Mouse (Mus musculus) kidney, embryonic 16.5 days (tissue): ENCODE measurements around the gene Hcst. TPM values are rescaled to one million over a fixed set of nuclear protein-coding genes. Genes with fewer than 3 reads are reported as not detected.

Experiments used
- ATAC-seq: fragments of 200-750 bp; cut with Nextera tagmentation; 2 replicates; pipeline ENCODE4 v1.8.0; 2017; ENCODE audit warnings: moderate TSS enrichment; ENCODE audit not compliant: low FRiP score, low TSS enrichment
- H3K27ac ChIP-seq: fragments of 300-500 bp; sonication (generic); 2 replicates; pipeline ENCODE4 v1.5.1; 2014; ENCODE audit warnings: low read length
- H3K27me3 ChIP-seq: fragments of 300-500 bp; sonication (generic); 2 replicates; pipeline ENCODE4 v1.6.1; 2014; ENCODE audit warnings: low read length, control low read depth, mixed read lengths; ENCODE audit not compliant: insufficient read depth
- H3K36me3 ChIP-seq: fragments of 300-500 bp; sonication (generic); 2 replicates; pipeline ENCODE4 v1.6.1; 2014; ENCODE audit warnings: low read length, control low read depth, mixed read lengths; ENCODE audit not compliant: insufficient read depth
- H3K4me1 ChIP-seq: fragments of 300-500 bp; sonication (generic); 2 replicates; pipeline ENCODE4 v1.6.1; 2014; ENCODE audit warnings: low read length, control low read depth, mixed read lengths; ENCODE audit not compliant: insufficient read depth
- H3K4me2 ChIP-seq: fragments of 300-500 bp; sonication (generic); replicated peaks from 2 replicates; pipeline ENCODE4 v1.6.1; 2014; ENCODE audit warnings: low read depth, low read length
- H3K4me3 ChIP-seq: fragments of 300-500 bp; sonication (generic); 2 replicates; pipeline ENCODE4 v1.5.1; 2014; ENCODE audit warnings: mild to moderate bottlenecking, low read length
- H3K9ac ChIP-seq: fragments of 300-500 bp; sonication (generic); replicated peaks from 2 replicates; pipeline ENCODE4 v1.6.1; 2014; ENCODE audit warnings: low read length
- H3K9me3 ChIP-seq: fragments of 300-500 bp; sonication (generic); 2 replicates; pipeline ENCODE4 v1.6.1; 2016; ENCODE audit warnings: low read length, control low read depth
- WGBS: fragments of 180-500 bp; shearing (Covaris S2); extraction: QIAGEN DNeasy Blood & Tissue Kit; methylation state at CpG from one replicate; pipeline ENCODE4 v1.1.7; 2014; 5-methylcytosine and 5-hydroxymethylcytosine counted together
- polyA plus RNA-seq: library from polyadenylated mRNA; unstranded; fragments of >200 nt; fragmentation: Nextera tagmentation; extraction: Ambion mirVana; gene quantifications from 2 replicates; pipeline ENCODE4 v1.2.1, GENCODE M21; 2015

The Hcst gene
- 0.63 and 0.84 TPM in 2 replicates for polyA plus RNA-seq

DNA sequence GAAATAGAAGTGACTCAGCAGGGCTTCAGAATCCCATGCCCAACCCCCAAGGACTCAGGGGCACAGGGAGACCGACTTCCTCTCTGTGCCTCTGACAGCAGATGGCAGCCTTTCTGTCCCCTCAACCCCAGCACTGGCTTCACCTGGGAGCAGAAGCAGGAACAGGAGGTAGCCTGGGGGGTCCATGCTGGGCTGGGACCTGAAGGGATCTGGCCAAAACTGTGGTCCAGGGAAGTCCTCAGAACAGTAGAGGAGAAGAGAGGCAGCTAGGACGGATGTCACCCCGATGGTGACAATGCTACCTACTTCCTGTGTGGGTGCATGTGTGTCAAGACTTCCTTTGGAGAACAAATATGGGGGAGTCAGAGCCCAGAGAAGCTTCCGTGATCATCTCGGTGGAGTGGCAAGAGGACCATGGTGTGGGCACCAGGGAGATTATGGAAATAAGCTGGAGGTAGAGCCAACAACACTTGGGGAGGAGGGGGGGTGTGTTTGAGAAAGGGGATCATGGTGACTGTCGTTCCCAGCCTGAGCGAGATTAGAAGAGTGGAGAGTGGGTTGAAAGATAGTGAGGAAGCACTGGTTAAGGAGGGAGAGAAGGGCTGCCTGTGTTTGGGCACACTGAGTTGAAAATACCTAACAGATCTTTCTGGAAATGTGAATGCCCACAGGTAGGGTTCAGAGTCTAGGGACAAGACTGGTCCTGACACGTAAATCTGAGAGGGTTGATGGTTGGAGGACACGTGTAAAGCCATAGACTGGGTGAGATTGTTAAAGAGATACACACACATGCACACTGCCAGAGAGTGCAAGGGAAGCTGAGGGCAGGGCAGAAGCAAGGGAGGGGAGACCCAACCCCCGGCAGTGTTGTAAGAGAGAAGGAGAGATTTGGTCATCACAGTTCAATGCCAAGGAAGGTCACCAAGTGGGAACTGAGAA is at the start of gene Hcst:
Gene Hcst (minus strand): TSS at position 294 of the 939 bp plus-strand sequence.
- ATAC-seq: no peak
- peaks cover 8% of the 10 kb centered on the region; the same call in 1 of the 2 replicates for H3K9me3 ChIP-seq
- WGBS: 69% methylated on average over 10 of the region's 10 CpGs
- H3K27ac ChIP-seq: no peak within 1 kb of the TSS
- H3K9ac ChIP-seq: no peak within 1 kb of the TSS
- H3K4me2 ChIP-seq: no peak within 1 kb of the TSS
- H3K4me1 ChIP-seq: peaks cover 17% of the 10 kb centered on the region
- H3K27me3 ChIP-seq: no peaks in the 10 kb centered on the region
- no peaks in the 10 kb centered on the region for H3K36me3 ChIP-seq
- no peak within 1 kb of the TSS for H3K4me3 ChIP-seq

DNA sequence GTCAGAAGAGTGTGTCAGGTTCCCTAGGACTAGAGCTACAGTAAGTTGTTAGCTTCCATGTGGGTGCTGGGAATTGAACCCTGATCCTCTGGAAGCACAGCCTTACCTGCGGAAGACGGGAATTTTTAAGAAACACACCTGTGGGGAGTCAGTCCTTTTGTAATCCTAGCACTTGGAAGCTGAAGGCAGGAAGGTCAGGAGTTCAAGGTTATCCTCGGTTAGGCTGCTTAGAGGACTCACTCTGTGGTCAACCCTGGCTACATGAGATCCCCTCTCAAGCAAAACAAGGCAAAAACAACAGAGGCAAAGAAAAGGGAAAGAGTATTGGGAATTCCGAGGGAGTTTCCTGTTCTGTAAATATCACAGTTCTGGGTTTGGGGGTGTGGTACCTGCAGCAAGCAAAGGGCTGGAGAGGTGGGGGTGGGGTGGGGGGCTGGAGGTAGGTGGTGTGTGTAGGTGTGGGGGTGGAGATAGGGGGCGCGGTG is 45.2 kb upstream of the Hcst start:
- Histone ChIP-seq H3K9ac (no peak overlapping the region), H3K36me3 (no peaks in the 10 kb centered on the region), H3K9me3 (no peaks in the 10 kb centered on the region), H3K27ac (no peak overlapping the region), H3K4me2 (no peak overlapping the region), H3K27me3 (peaks cover 81% of the 10 kb centered on the region), H3K4me1 (no peaks in the 10 kb centered on the region), H3K4me3 (no peak overlapping the region)
- ATAC-seq: no peak
- 9% methylated on average over 6 of the region's 6 CpGs for WGBS

DNA sequence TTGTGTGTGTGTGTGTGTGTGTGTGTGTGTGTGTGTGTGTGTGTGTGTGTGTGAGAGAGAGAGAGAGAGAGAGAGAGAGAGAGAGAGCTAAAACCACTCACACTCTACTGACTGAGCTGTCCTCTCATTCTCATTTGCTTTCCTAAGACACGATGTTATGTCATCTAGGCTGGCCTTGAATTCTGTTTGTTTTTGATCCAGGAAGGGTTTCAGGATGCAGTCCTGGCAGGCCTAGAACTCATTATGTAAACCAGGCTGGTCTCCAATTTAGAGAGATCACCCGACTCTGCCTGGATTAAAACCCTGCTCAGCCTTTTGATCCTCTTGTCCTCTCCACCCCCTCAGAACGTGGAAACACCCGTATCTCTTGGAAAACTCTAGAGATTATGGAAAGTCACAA is 44.3 kb upstream of the Hcst start:
- ATAC-seq: no peak
- WGBS: 24% methylated on average over 4 of the region's 4 CpGs
- Histone ChIP-seq H3K36me3 (no peaks in the 10 kb centered on the region), H3K4me2 (no peak overlapping the region), H3K4me1 (no peaks in the 10 kb centered on the region), H3K9me3 (no peaks in the 10 kb centered on the region), H3K27me3 (peaks cover 90% of the 10 kb centered on the region), H3K4me3 (no peak overlapping the region), H3K27ac (no peak overlapping the region), H3K9ac (no peak overlapping the region)

DNA sequence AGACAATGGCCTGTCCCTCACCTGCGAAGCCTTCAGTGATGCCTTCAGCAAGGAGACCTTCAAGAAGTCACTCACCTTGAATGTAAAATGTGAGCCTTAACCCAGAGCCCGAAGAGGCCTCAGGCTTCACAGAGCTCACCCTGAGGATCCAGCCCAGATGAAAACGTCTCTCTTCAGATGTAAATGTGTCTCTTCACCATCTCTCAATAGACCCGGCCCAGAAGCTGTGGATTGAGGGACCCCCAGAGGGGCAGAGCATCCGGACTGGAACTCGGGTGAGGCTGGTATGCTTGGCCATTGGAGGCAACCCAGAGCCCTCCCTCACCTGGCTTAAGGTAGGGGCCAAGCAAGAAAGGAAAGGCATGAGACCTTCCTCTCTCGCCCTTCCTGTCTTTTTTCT is 43.9 kb upstream of the Hcst start:
- WGBS: 24% methylated on average over 7 of the region's 7 CpGs
- Histone ChIP-seq H3K9me3 (no peaks in the 10 kb centered on the region), H3K27me3 (peaks cover 93% of the 10 kb centered on the region), H3K4me1 (no peaks in the 10 kb centered on the region), H3K9ac (no peak overlapping the region), H3K4me2 (no peak overlapping the region), H3K27ac (no peak overlapping the region), H3K4me3 (no peak overlapping the region), H3K36me3 (no peaks in the 10 kb centered on the region)
- ATAC-seq: no peak

DNA sequence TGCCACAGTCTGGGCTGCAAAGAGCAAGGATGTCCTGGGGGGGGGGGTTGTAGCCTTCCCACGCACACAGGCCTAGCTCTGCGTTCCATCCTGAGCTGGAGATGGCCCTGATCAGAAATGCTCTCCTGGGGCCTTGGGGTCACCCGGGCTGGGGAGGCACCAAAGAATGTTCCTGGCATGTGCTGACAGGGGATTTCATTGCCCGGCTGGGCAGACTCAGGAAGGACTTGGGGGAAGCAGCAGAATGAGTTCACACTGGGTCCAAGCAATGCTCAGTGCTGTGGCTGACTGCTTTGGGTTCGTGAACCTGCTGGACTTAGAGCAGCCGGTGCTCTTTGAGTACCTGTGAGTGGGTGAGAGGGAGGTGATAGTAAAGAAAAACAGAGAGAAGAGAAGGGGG is 39.8 kb upstream of the Hcst start:
- Histone ChIP-seq H3K27ac (no peak overlapping the region), H3K27me3 (peaks cover 94% of the 10 kb centered on the region), H3K9ac (no peak overlapping the region), H3K4me1 (peaks cover 5% of the 10 kb centered on the region; the same call in 1 of the 2 replicates), H3K36me3 (no peaks in the 10 kb centered on the region), H3K4me3 (no peak overlapping the region), H3K4me2 (no peak overlapping the region), H3K9me3 (no peaks in the 10 kb centered on the region)
- WGBS: 34% methylated on average over 6 of the region's 6 CpGs
- peak; percentile 41; the same call in 1 of the 2 replicates for ATAC-seq

DNA sequence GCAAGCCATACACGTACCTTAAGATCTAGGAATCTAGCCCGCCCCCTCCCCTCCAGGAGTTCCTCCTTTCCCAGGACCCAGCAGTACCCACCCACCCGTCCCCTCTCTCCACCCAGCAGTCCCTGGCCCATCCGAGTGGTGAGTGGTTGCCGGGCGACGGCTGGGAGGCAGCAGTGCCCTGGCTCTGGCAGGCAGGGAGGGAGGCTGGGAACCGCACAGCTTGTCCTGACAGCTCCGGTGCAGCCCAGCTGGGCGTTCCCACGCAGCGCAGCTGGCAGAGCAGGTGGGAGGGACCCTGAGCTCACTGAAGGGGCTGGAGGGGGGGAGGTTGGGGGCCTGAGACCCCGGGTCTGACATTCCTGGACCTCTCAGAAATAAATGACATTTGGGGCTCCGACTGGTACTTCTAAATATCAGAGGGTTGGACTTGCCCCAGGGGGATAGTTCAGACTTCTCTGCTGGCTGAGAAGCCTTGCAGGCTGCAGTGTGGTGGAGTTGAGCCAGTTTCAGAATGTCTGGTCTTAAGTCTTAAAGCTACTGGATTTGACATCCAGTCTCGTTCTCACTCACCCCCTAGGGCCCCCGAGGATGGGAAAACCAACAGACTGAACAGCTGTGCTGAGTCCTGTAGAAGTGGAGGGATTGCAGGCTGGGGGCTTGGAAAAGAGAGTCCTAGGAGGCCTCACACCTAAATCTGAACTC is 38.1 kb upstream of the Hcst start, which contains the start of the genes Kirrel2 and Nphs1:
Gene Kirrel2 (minus strand): TSS at position 62 of the 702 bp plus-strand sequence.
Gene Nphs1 (plus strand): TSS at position 687 of the 702 bp plus-strand sequence.
- no peaks in the 10 kb centered on the region for H3K36me3 ChIP-seq
- H3K4me3 ChIP-seq: peak within 1 kb of the TSS; percentile 23
- no peak within 1 kb of the TSS for H3K9ac ChIP-seq
- no peaks in the 10 kb centered on the region for H3K9me3 ChIP-seq
- H3K27ac ChIP-seq: no peak within 1 kb of the TSS
- 2% methylated on average over 16 of the region's 16 CpGs for WGBS
- peak within 1 kb of the TSS; percentile 37 for H3K4me2 ChIP-seq
- peaks cover 17% of the 10 kb centered on the region; the same call in 1 of the 2 replicates for H3K4me1 ChIP-seq
- H3K27me3 ChIP-seq: peaks cover 97% of the 10 kb centered on the region
- ATAC-seq: peak; percentile 71; the same call in 1 of the 2 replicates

DNA sequence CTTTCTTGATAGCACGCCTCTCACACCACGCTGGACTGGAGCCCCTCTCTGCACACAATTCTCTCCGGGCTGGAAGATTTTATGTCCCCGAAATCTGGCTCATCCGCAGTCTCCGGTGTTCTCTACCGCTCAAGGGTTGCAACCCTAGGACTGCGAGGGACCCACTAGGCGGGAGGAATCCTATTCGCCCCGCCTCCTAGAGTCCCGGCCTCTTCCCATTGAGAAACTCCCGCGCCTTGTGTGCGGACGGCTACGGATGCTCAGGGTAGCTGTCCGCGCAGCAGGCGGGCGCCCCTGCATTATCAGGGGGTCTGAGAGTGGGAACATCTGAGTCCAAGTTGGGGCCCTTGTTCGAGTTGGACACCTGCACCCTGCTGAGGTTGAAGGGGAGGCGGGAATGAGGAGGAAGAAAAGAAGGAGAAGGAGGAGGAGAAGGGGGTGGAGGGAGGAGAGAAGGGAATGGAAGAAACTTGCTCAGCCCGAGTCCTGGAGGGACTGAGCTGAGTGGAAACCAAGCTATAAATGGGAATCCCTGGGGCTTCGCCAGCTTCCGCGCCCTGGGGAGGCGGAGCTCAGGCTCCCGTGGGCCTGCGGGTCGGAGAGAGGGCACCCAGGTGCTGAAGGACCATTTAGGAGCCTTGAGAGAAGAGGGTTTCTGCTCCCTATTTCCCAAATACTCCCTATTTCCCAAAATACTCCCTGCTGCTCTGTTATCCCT is 37.4 kb upstream of the Hcst start:
- peaks cover 96% of the 10 kb centered on the region for H3K27me3 ChIP-seq

DNA sequence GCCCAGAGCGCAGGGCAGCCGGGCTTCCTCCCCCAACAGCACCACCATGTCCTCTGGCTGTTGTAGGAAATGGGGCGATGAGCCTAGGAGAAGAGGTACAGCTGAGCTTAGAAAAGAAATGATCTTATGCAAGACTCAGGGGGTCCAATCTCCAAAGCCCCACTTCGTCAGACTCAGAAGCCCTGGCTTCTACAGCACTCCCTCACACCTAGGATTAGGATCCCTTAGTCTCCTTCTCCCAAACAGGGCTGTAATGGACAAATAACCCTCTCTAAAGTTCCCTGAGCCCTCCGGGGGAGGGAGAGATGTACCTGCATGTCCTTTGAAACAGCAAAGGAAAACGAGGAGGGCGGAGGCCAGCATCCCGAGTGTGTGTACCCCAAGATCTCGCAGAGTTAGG is 36.8 kb upstream of the Hcst start:
- no peak for ATAC-seq
- H3K27ac ChIP-seq: no peak overlapping the region
- peak overlapping the region; percentile 23 for H3K4me3 ChIP-seq
- no peak overlapping the region for H3K9ac ChIP-seq
- H3K4me2 ChIP-seq: peak overlapping the region; percentile 37
- H3K36me3 ChIP-seq: no peaks in the 10 kb centered on the region
- H3K4me1 ChIP-seq: peaks cover 17% of the 10 kb centered on the region; the same call in 1 of the 2 replicates
- H3K9me3 ChIP-seq: no peaks in the 10 kb centered on the region
- under 1% methylated on average over 9 of the region's 9 CpGs for WGBS
- peaks cover 92% of the 10 kb centered on the region for H3K27me3 ChIP-seq

More for the DNA sequence above, 37.4 kb upstream of the Hcst start:
- Histone ChIP-seq H3K4me2 (peak overlapping the region; percentile 37), H3K9me3 (no peaks in the 10 kb centered on the region), H3K36me3 (no peaks in the 10 kb centered on the region), H3K9ac (no peak overlapping the region), H3K27ac (no peak overlapping the region), H3K4me1 (peaks cover 17% of the 10 kb centered on the region; the same call in 1 of the 2 replicates), H3K4me3 (peak overlapping the region; percentile 23)
- ATAC-seq: no peak
- WGBS: under 1% methylated on average over 31 of the region's 31 CpGs

DNA sequence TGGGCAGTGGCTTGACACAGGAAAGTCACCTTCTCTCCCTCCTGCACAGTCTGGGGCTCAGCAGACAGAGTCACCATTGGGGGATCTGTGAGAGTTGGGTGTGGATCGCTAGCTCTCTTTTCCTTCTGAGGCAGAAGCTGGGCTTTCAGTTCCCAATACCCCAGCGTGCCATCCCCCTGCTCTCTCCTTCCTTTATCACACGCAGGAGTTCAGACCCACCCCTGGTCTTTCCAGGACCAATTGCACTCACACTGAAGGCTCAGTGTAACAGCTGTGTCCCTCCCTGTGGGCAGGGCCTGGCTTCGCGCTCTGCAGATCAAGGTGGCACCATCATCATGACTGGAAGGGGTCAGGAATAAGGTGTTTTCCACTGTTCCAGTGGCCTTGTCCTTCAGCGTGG is 34.6 kb upstream of the Hcst start:
- H3K27me3 ChIP-seq: peaks cover 73% of the 10 kb centered on the region
- peaks cover 17% of the 10 kb centered on the region; the same call in 1 of the 2 replicates for H3K4me1 ChIP-seq
- H3K4me2 ChIP-seq: peak overlapping the region; percentile 44
- H3K36me3 ChIP-seq: no peaks in the 10 kb centered on the region
- no peak overlapping the region for H3K27ac ChIP-seq
- H3K4me3 ChIP-seq: peak overlapping the region; percentile 24; the same call in 1 of the 2 replicates
- H3K9me3 ChIP-seq: no peaks in the 10 kb centered on the region
- ATAC-seq: no peak
- WGBS: 3% methylated on average over 6 of the region's 6 CpGs
- no peak overlapping the region for H3K9ac ChIP-seq
